Mouse (Mus musculus) CH12.LX (cell line): ENCODE measurements around the gene Tssk4. TPM values are rescaled to one million over a fixed set of nuclear protein-coding genes. Genes with fewer than 3 reads are reported as not detected.

ENCODE experiments used
- DNase-seq: peaks from one replicate; pipeline ENCODE4 v3.0.0-alpha.2; 2013; ENCODE audit errors: extremely low read depth
- H3K27ac ChIP-seq: 2 replicates; pipeline ENCODE4 v1.5.1; 2012; ENCODE audit warnings: low read depth, mild to moderate bottlenecking, control low read depth, moderate library complexity; ENCODE audit not compliant: insufficient read depth
- H3K27me3 ChIP-seq: replicated peaks from 2 replicates; pipeline ENCODE3; 2012; ENCODE audit warnings: inconsistent platforms
- H3K36me3 ChIP-seq, 2 experiments: replicated peaks in 1 of 2; 2 replicates each; pipeline versions ENCODE3 to v1.6.1; 2012; ENCODE audit warnings: inconsistent platforms in 1 of 2, low read length in 1 of 2, mild to moderate bottlenecking in 1 of 2, mixed read lengths in 1 of 2, moderate library complexity in 1 of 2; ENCODE audit not compliant: control insufficient read depth in 1 of 2, insufficient read depth in 1 of 2
- H3K4me1 ChIP-seq, 2 experiments: 2 replicates each; pipeline ENCODE4 v1.6.1; 2012; ENCODE audit warnings: inconsistent platforms in 1 of 2, moderate library complexity in 1 of 2; ENCODE audit not compliant: insufficient read depth in 2 of 2, control insufficient read depth in 1 of 2
- H3K4me2 ChIP-seq: 2 replicates; pipeline ENCODE4 v1.6.1; 2012; ENCODE audit warnings: low read depth, mild to moderate bottlenecking, control low read depth; ENCODE audit not compliant: poor library complexity, insufficient read depth, severe bottlenecking
- H3K4me3 ChIP-seq, 3 experiments: fragments of 150-350 bp in 1 of 3; sonication (generic) in 1 of 3; replicated peaks in 1 of 3; 2 replicates each; pipeline versions ENCODE3 to v1.5.1; 2011 to 2012; ENCODE audit warnings: low read depth in 2 of 3, low read length in 2 of 3, mild to moderate bottlenecking in 2 of 3, moderate library complexity in 2 of 3, control low read depth in 1 of 3, improper control_type of control experiment in 1 of 3, inconsistent platforms in 1 of 3, mixed read lengths in 1 of 3; ENCODE audit not compliant: poor library complexity in 1 of 3
- H3K79me2 ChIP-seq: replicated peaks from 2 replicates; pipeline ENCODE4 v1.6.1; 2012; ENCODE audit warnings: mild to moderate bottlenecking, moderate library complexity; ENCODE audit not compliant: control insufficient read depth, poor library complexity, insufficient read depth, severe bottlenecking; ENCODE audit errors: extremely low read depth
- H3K9ac ChIP-seq: 2 replicates; pipeline ENCODE4 v1.6.1; 2012; ENCODE audit warnings: low read depth, mild to moderate bottlenecking, control low read depth, moderate library complexity; ENCODE audit not compliant: insufficient read depth
- H3K9me3 ChIP-seq: replicated peaks from 2 replicates; pipeline ENCODE3; 2012; ENCODE audit warnings: low read length, inconsistent platforms, mixed read lengths
- BHLHE40 ChIP-seq: IDR thresholded peaks from 2 replicates; pipeline ENCODE4 v1.6.1; 2011; ENCODE audit warnings: mild to moderate bottlenecking, low read depth, low read length, improper control_type of control experiment
- CHD1 ChIP-seq: IDR thresholded peaks from 2 replicates; pipeline ENCODE4 v1.6.1; 2012; ENCODE audit warnings: low read depth, low read length, improper control_type of control experiment, inconsistent platforms
- CTCF ChIP-seq, 2 experiments: IDR thresholded peaks in 1 of 2; conservative IDR thresholded peaks in 1 of 2; 2 replicates each; pipeline ENCODE4 v1.5.1; 2011 to 2012; ENCODE audit warnings: low read depth in 2 of 2, low read length in 2 of 2, improper control_type of control experiment in 1 of 2, inconsistent platforms in 1 of 2, mild to moderate bottlenecking in 1 of 2, moderate library complexity in 1 of 2
- E2F4 ChIP-seq: IDR thresholded peaks from 2 replicates; pipeline ENCODE4 v1.6.1; 2011; ENCODE audit warnings: low read depth, low read length, improper control_type of control experiment; ENCODE audit not compliant: insufficient replicate concordance
- ELF1 ChIP-seq: IDR thresholded peaks from 2 replicates; pipeline ENCODE4 v1.6.1; 2014; ENCODE audit warnings: low read depth, mild to moderate bottlenecking, inconsistent platforms, low read length, improper control_type of control experiment
- EP300 ChIP-seq: IDR thresholded peaks from 2 replicates; pipeline ENCODE4 v1.6.1; 2011; ENCODE audit warnings: low read length, improper control_type of control experiment
- ETS1 ChIP-seq: conservative IDR thresholded peaks from 2 replicates; pipeline ENCODE4 v1.6.1; 2012; ENCODE audit warnings: low read depth, mild to moderate bottlenecking, inconsistent platforms, low read length, improper control_type of control experiment, moderate library complexity
- GABPA ChIP-seq: IDR thresholded peaks from 2 replicates; pipeline ENCODE4 v1.6.1; 2012; ENCODE audit warnings: low read depth, low read length, improper control_type of control experiment, inconsistent platforms; ENCODE audit not compliant: insufficient replicate concordance
- HCFC1 ChIP-seq: IDR thresholded peaks from 2 replicates; pipeline ENCODE4 v1.6.1; 2012; ENCODE audit warnings: low read depth, mild to moderate bottlenecking, inconsistent platforms, low read length, improper control_type of control experiment
- IRF4 ChIP-seq: IDR thresholded peaks from 2 replicates; pipeline ENCODE4 v1.6.1; 2014; ENCODE audit warnings: low read depth, mild to moderate bottlenecking, inconsistent platforms, low read length, improper control_type of control experiment
- JUN ChIP-seq: IDR thresholded peaks from 2 replicates; pipeline ENCODE4 v1.6.1; 2011; ENCODE audit warnings: low read depth, mild to moderate bottlenecking, low read length, improper control_type of control experiment, moderate library complexity; ENCODE audit not compliant: insufficient read depth
- JUND ChIP-seq: conservative IDR thresholded peaks from 2 replicates; pipeline ENCODE4 v1.6.1; 2011; ENCODE audit warnings: low read depth, low read length, improper control_type of control experiment
- KAT2A ChIP-seq: IDR thresholded peaks from 2 replicates; pipeline ENCODE4 v1.6.1; 2012; ENCODE audit warnings: low read length, improper control_type of control experiment, inconsistent platforms; ENCODE audit not compliant: insufficient replicate concordance
- MAFK ChIP-seq: IDR thresholded peaks from 2 replicates; pipeline ENCODE4 v1.6.1; 2011; ENCODE audit warnings: low read length, improper control_type of control experiment; ENCODE audit not compliant: insufficient replicate concordance
- MAX ChIP-seq: IDR thresholded peaks from 2 replicates; pipeline ENCODE4 v1.6.1; 2011; ENCODE audit warnings: low read length, improper control_type of control experiment
- MAZ ChIP-seq: IDR thresholded peaks from 2 replicates; pipeline ENCODE4 v1.6.1; 2012; ENCODE audit warnings: low read depth, mild to moderate bottlenecking, inconsistent platforms, low read length, improper control_type of control experiment, moderate library complexity
- MEF2A ChIP-seq: IDR thresholded peaks from 2 replicates; pipeline ENCODE4 v1.6.1; 2014; ENCODE audit warnings: low read depth, mild to moderate bottlenecking, inconsistent platforms, low read length, improper control_type of control experiment, borderline replicate concordance
- MXI1 ChIP-seq: IDR thresholded peaks from 2 replicates; pipeline ENCODE4 v1.6.1; 2011; ENCODE audit warnings: mild to moderate bottlenecking, low read depth, low read length, improper control_type of control experiment
- MYC ChIP-seq: IDR thresholded peaks from 2 replicates; pipeline ENCODE4 v1.6.1; 2011; ENCODE audit warnings: low read depth, mild to moderate bottlenecking, improper control_type of control experiment, low read length
- NELFE ChIP-seq: IDR thresholded peaks from 2 replicates; pipeline ENCODE4 v1.6.1; 2011; ENCODE audit warnings: low read depth, low read length, improper control_type of control experiment
- NRF1 ChIP-seq: IDR thresholded peaks from 2 replicates; pipeline ENCODE4 v1.6.1; 2014; ENCODE audit warnings: low read depth, mild to moderate bottlenecking, inconsistent platforms, low read length, improper control_type of control experiment, moderate library complexity
- PAX5 ChIP-seq: IDR thresholded peaks from 2 replicates; pipeline ENCODE4 v1.6.1; 2012; ENCODE audit warnings: low read length, inconsistent platforms, mixed read lengths
- POLR2A ChIP-seq: IDR thresholded peaks from 2 replicates; pipeline ENCODE4 v1.6.1; 2011; ENCODE audit warnings: low read depth, mild to moderate bottlenecking, improper control_type of control experiment, low read length
- POLR2AphosphoS2 ChIP-seq: IDR thresholded peaks from 2 replicates; pipeline ENCODE4 v1.6.1; 2011; ENCODE audit warnings: low read depth, low read length, improper control_type of control experiment
- RAD21 ChIP-seq: IDR thresholded peaks from 2 replicates; pipeline ENCODE4 v1.6.1; 2011; ENCODE audit warnings: low read depth, mild to moderate bottlenecking, low read length, improper control_type of control experiment, moderate library complexity
- RCOR1 ChIP-seq: conservative IDR thresholded peaks from 2 replicates; pipeline ENCODE4 v1.6.1; 2012; ENCODE audit warnings: low read depth, mild to moderate bottlenecking, inconsistent platforms, low read length, improper control_type of control experiment
- SIN3A ChIP-seq: IDR thresholded peaks from 2 replicates; pipeline ENCODE4 v1.6.1; 2012; ENCODE audit warnings: low read length, improper control_type of control experiment, inconsistent platforms
- SMC3 ChIP-seq: IDR thresholded peaks from 2 replicates; pipeline ENCODE4 v1.6.1; 2011; ENCODE audit warnings: low read depth, low read length, improper control_type of control experiment
- TBP ChIP-seq: conservative IDR thresholded peaks from 2 replicates; pipeline ENCODE4 v1.6.1; 2011; ENCODE audit warnings: low read depth, low read length, improper control_type of control experiment
- TCF12 ChIP-seq: IDR thresholded peaks from 2 replicates; pipeline ENCODE4 v1.6.1; 2014; ENCODE audit warnings: low read depth, mild to moderate bottlenecking, inconsistent platforms, low read length, improper control_type of control experiment
- UBTF ChIP-seq: IDR thresholded peaks from 2 replicates; pipeline ENCODE4 v1.6.1; 2012; ENCODE audit warnings: low read depth, mild to moderate bottlenecking, inconsistent platforms, low read length, improper control_type of control experiment, moderate library complexity
- USF1 ChIP-seq: IDR thresholded peaks from 2 replicates; pipeline ENCODE4 v1.6.1; 2014; ENCODE audit warnings: low read depth, mild to moderate bottlenecking, inconsistent platforms, low read length, improper control_type of control experiment
- USF2 ChIP-seq: conservative IDR thresholded peaks from 2 replicates; pipeline ENCODE4 v1.6.1; 2011; ENCODE audit warnings: low read depth, low read length, improper control_type of control experiment
- ZC3H11A ChIP-seq: IDR thresholded peaks from 2 replicates; pipeline ENCODE4 v1.6.1; 2012; ENCODE audit warnings: low read depth, mild to moderate bottlenecking, inconsistent platforms, low read length, improper control_type of control experiment
- ZKSCAN1 ChIP-seq: IDR thresholded peaks from 2 replicates; pipeline ENCODE4 v1.6.1; 2012; ENCODE audit warnings: low read depth, inconsistent platforms, low read length, improper control_type of control experiment, borderline replicate concordance
- ZMIZ1 ChIP-seq: IDR thresholded peaks from 2 replicates; pipeline ENCODE4 v1.6.1; 2012; ENCODE audit warnings: low read depth, mild to moderate bottlenecking, inconsistent platforms, low read length, improper control_type of control experiment
- ZNF384 ChIP-seq: IDR thresholded peaks from 2 replicates; pipeline ENCODE4 v1.6.1; 2012; ENCODE audit warnings: low read depth, low read length, improper control_type of control experiment, inconsistent platforms
- dilution Hi-C: fragments of 300-500 bp; cut with MboI; formaldehyde crosslinking; loops from 2 replicates; pipeline ENCODE4 v1.14.3; 2020; ENCODE audit warnings: low sequenced_read_pairs; ENCODE audit not compliant: extremely low pct_unique_long_range_greater_than_20kb, extremely low pct_ligation_motif_present
- in situ Hi-C: fragments of 300-500 bp; cut with MboI; formaldehyde crosslinking; loops from 3 replicates; pipeline ENCODE4 v1.14.3; 2019; ENCODE audit warnings: low sequenced_read_pairs, low pct_ligation_motif_present, low pct_unique_long_range_greater_than_20kb, mixed read lengths
- polyA plus RNA-seq: library from polyadenylated mRNA; unstranded; fragments of >175 nt; gene quantifications from 2 replicates; pipeline ENCODE4 v1.2.1, GENCODE M21; 2012; ENCODE audit warnings: low read depth; ENCODE audit not compliant: insufficient read length
- total RNA-seq, 2 experiments: library from RNA; depleted of rRNA; stranded (reverse); fragments of 300-350 nt in 1 of 2; fragments of >200 nt in 1 of 2; gene quantifications; 2 replicates each; pipeline ENCODE4 v1.2.3; 2012 to 2014

The Tssk4 gene
- total and polyA plus RNA-seq, 3 experiments = 0.30 to 0.31 TPM; not detected in 1

DNA sequence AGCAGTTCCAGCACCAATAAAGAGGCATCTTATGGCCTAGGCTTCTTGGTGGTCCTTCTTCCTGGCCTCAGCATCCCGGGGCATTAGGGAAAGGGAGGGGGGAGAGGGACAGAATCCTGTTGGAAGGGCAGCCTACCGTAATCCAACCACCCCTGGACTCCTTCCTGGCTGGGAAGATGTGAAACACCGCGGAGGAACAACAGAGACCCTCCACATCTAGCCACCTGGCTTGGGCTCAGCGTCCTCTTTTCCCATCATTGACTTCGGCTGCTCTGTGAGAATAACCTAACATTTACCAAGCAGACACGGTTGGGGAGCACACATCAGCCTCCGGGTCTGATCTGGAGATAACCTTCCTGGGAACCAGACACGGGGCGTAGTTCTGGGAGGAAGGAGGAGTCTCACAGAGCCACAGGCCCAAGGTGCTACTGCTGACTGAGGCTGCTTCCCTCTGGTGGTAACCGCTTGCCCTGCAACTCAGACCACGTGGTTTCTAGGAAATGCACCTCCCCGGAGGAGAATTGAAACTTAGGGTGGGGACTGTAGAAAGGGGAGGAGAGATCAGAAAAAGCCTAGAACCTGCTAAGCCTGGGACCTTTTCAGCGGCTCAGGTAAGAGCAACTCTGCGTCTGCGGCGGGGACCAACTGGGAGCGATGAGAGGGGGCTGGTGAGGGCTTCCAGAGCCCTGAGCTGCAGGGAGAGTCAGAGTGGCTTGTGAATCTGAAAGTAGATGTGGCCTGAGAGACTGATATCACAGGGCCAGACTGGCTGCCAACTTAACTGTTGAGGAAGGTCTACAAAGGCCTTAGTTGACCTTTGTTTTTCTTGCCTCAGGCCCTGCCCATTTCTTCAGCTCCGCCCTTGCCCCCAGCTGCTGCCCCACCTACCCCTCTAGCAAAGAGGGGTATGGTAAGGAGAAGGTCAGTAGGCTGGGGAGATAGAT is 46.1 kb upstream of the Tssk4 start:
- Histone ChIP-seq H3K36me3 (peaks cover 69 to 78% of the 10 kb centered on the region in 2 experiments), H3K9me3 (no peaks in the 10 kb centered on the region), H3K4me3 (peak overlapping the region; percentile 54 to 74 (median 58)), H3K27me3 (no peaks in the 10 kb centered on the region), H3K9ac (peak overlapping the region; percentile 31), H3K4me2 (peak overlapping the region; percentile 67), H3K4me1 (peaks cover 4 to 36% of the 10 kb centered on the region in 2 experiments; a peak in 3 of 4 replicates), H3K79me2 (no peaks in the 10 kb centered on the region), H3K27ac (peak overlapping the region; percentile 65)
- peak; percentile 97 for DNase-seq
- dilution Hi-C loops = no loop called here
- in situ Hi-C loops = no loop called here
- TF ChIP-seq MYC = peak; percentile 100
- TF ChIP-seq USF2 = peak; percentile 95
- TF ChIP-seq SMC3 = peak; percentile 79
- peak; percentile 100 for TF ChIP-seq MAX
- TF ChIP-seq E2F4 = no peak
- no peak for TF ChIP-seq BHLHE40
- peak; percentile 31; the same call in 1 of the 2 replicates for TF ChIP-seq TBP
- TF ChIP-seq ZKSCAN1 = no peak
- no peak for TF ChIP-seq GABPA
- TF ChIP-seq JUND = no peak
- TF ChIP-seq RAD21 = peak; percentile 63
- peak; percentile 70 for TF ChIP-seq HCFC1
- peak; percentile 75 for TF ChIP-seq MEF2A
- no peak for TF ChIP-seq KAT2A
- peak; percentile 91 for TF ChIP-seq SIN3A
- TF ChIP-seq USF1 = peak; percentile 94
- peak; percentile 73; the same call in 1 of the 2 replicates for TF ChIP-seq TCF12
- TF ChIP-seq IRF4 = peak; percentile 91
- 0 out of 2 replicates have a peak, but pooled peaks have one; percentile 21 for TF ChIP-seq ETS1
- peak; percentile 69 to 94 for TF ChIP-seq CTCF (conservative IDR thresholded peaks at IDR 0.05 in 1 of 2, IDR thresholded peaks at IDR 0.05 in 1 of 2; ENCODE audit: low read depth in 2 of 2, low read length in 2 of 2)
- TF ChIP-seq NELFE = peak; percentile 66
- TF ChIP-seq UBTF = no peak
- TF ChIP-seq POLR2AphosphoS2 = peak; percentile 92; the same call in 1 of the 2 replicates
- TF ChIP-seq JUN = no peak
- no peak for TF ChIP-seq ZNF384
- TF ChIP-seq PAX5 = no peak
- peak; percentile 69 for TF ChIP-seq POLR2A
- peak; percentile 85 for TF ChIP-seq MAZ
- TF ChIP-seq ZC3H11A = no peak
- TF ChIP-seq CHD1 = no peak
- TF ChIP-seq RCOR1 = 0 out of 2 replicates have a peak, but pooled peaks have one; percentile 36
- peak; percentile 31; the same call in 1 of the 2 replicates for TF ChIP-seq ZMIZ1
- peak; percentile 98 for TF ChIP-seq MXI1
- peak; percentile 46; the same call in 1 of the 2 replicates for TF ChIP-seq NRF1
- peak; percentile 86 for TF ChIP-seq ELF1
- TF ChIP-seq MAFK = 0 out of 2 replicates have a peak, but pooled peaks have one; percentile 6
- 0 out of 2 replicates have a peak, but pooled peaks have one; percentile 3 for TF ChIP-seq EP300
